Mouse (Mus musculus) thymus, adult 2 months (tissue): ENCODE results near the gene Cdk16. TPM values are rescaled to one million over a fixed set of nuclear protein-coding genes. Genes with fewer than 3 reads are reported as not detected.

Source experiments
- DNase-seq: peaks from one replicate; pipeline ENCODE4 v3.0.0; 2021
- H3K27ac ChIP-seq: fragments of 200-500 bp; 2 replicates; pipeline ENCODE4 v1.5.1; 2012; ENCODE audit warnings: low read length, control low read depth; ENCODE audit not compliant: control insufficient read depth, insufficient read depth
- H3K27me3 ChIP-seq: fragments of 200-500 bp; 2 replicates; pipeline ENCODE4 v1.6.1; 2012; ENCODE audit warnings: mild to moderate bottlenecking, low read length, moderate library complexity, mixed read lengths; ENCODE audit not compliant: control insufficient read depth, insufficient read depth
- H3K36me3 ChIP-seq: fragments of 200-500 bp; 2 replicates; pipeline ENCODE4 v1.6.1; 2012; ENCODE audit warnings: mild to moderate bottlenecking, low read length, moderate library complexity; ENCODE audit not compliant: control insufficient read depth, insufficient read depth
- H3K4me1 ChIP-seq: fragments of 200-500 bp; replicated peaks from 2 replicates; pipeline ENCODE4 v1.6.1; 2012; ENCODE audit warnings: low read length; ENCODE audit not compliant: control insufficient read depth, insufficient read depth
- H3K4me3 ChIP-seq: fragments of 200-500 bp; 2 replicates; pipeline ENCODE4 v1.5.1; 2012; ENCODE audit warnings: mild to moderate bottlenecking, low read length, control low read depth, moderate library complexity; ENCODE audit not compliant: control insufficient read depth, insufficient read depth
- CTCF ChIP-seq: fragments of 200-500 bp; IDR thresholded peaks from 2 replicates; pipeline ENCODE4 v1.5.1; 2012; ENCODE audit warnings: mild to moderate bottlenecking, control low read depth, low read length, moderate library complexity, borderline replicate concordance; ENCODE audit not compliant: control insufficient read depth, poor library complexity, insufficient read depth; ENCODE audit errors: extremely low read depth
- POLR2A ChIP-seq: fragments of 200-500 bp; IDR thresholded peaks from 2 replicates; pipeline ENCODE4 v1.6.1; 2012; ENCODE audit warnings: mild to moderate bottlenecking, low read length, control low read depth, moderate library complexity; ENCODE audit not compliant: control insufficient read depth, poor library complexity, insufficient read depth; ENCODE audit errors: extremely low read depth
- WGBS: fragments of 180-500 bp; shearing (Covaris S2); methylation state at CpG from one replicate; pipeline ENCODE4 v1.1.7; 2018; 5-methylcytosine and 5-hydroxymethylcytosine counted together
- polyA plus RNA-seq: library from polyadenylated mRNA; depleted of rRNA; stranded (reverse); fragments of >200 nt; gene quantifications from 2 replicates; pipeline ENCODE4 v1.2.3, GENCODE M21; 2012

Gene Cdk16
- polyA plus RNA-seq, 1 experiment = 211 TPM

DNA sequence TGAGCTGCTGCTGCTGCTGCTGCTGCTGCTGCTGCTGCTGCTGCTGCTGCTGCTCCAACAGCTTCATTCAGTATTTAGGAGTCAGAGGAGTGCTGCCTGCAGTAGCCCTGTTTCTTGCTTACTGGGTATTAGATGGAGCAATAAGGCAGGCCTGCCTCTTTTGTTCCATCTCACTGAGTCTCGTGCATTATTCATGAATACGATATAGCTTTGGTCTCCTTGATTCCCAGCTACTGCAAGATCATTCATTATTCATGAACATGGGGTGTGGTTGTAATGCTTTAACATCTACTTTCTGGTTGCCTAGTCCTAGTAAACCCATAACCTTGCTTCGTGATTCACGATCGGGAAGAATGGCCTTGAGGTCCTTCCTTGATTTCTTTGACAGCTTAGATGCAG, 25.4 kb upstream of the Cdk16 start:
- H3K4me3 ChIP-seq = no peak overlapping the region
- no peak for DNase-seq
- WGBS = 31% methylated on average over 5 of the region's 5 CpGs
- TF ChIP-seq POLR2A (no peak), CTCF (no peak)
- no peaks in the 10 kb centered on the region for H3K27me3 ChIP-seq
- no peak overlapping the region for H3K27ac ChIP-seq
- no peaks in the 10 kb centered on the region for H3K36me3 ChIP-seq
- H3K4me1 ChIP-seq = peaks cover 2% of the 10 kb centered on the region; the same call in 1 of the 2 replicates

DNA sequence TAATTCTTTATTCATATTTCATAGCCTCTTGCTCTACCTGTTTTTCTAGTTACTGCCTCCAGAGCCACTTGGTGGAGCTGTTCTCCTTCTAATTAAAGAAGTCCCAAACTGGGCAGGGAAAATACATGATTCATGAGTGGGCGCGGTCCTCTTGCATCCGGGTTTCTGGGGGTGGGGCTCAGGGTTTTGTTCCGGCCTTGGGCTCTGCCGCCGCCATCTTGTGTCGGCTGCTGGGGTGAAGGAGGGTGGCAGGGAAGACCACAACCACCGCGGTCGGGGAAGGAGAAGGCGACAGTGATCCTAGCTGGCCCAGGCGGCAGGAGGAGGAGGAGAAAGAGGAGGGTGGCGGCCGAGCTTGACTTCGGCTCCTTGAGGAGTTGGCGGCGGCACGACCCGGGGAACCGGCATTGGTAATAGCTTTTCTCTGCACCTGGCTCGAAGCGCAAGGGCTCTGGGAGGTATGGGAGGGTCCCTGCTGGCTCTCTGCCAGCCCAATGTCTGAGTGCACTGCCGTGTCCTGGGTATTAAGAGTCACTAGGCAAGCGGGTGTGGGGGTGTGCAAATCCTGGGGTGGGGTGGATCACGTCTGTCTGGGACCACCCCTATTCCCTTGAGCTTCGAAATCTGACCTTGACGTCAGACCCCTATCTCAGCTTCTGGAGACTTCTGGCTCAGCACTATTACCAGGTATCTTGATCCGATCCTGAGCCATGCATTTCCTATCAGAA, 24.9 kb upstream of the Cdk16 start:
- no peaks in the 10 kb centered on the region for H3K27me3 ChIP-seq
- WGBS = 2% methylated on average over 20 of the region's 28 CpGs
- H3K4me1 ChIP-seq = peaks cover 2% of the 10 kb centered on the region; the same call in 1 of the 2 replicates
- H3K36me3 ChIP-seq = peaks cover 4% of the 10 kb centered on the region; the same call in 1 of the 2 replicates
- TF ChIP-seq CTCF (0 out of 2 replicates have a peak, but pooled peaks have one; percentile 24), POLR2A (peak; percentile 45; the same call in 1 of the 2 replicates)
- peak; percentile 83 for DNase-seq
- H3K4me3 ChIP-seq = peak overlapping the region; percentile 100
- H3K27ac ChIP-seq = peak overlapping the region; percentile 64

DNA sequence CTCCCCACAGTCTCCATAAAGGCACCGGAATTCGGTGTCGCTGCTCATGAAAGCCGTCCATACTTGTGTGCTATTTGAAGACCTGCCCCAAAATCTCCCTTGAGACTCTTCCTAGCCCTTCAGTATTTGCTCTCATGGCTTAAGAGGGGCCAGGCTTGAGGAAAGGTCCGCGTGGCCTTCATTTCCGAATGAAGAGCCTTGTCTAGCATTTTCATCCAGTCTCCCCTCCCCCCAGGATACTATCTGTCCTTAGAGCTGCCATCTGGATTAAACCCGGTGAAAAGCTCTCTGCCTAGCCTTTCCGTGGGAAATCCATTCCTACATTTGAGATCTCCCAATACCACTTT, 24.3 kb upstream of the Cdk16 start:
- Histone ChIP-seq H3K4me1 (peaks cover 2% of the 10 kb centered on the region; the same call in 1 of the 2 replicates), H3K27me3 (no peaks in the 10 kb centered on the region), H3K4me3 (peak overlapping the region; percentile 100), H3K36me3 (peaks cover 10% of the 10 kb centered on the region), H3K27ac (peak overlapping the region; percentile 64)
- TF ChIP-seq POLR2A (no peak), CTCF (no peak)
- WGBS = 3% methylated on average over 9 of the region's 9 CpGs
- DNase-seq = peak; percentile 3

DNA sequence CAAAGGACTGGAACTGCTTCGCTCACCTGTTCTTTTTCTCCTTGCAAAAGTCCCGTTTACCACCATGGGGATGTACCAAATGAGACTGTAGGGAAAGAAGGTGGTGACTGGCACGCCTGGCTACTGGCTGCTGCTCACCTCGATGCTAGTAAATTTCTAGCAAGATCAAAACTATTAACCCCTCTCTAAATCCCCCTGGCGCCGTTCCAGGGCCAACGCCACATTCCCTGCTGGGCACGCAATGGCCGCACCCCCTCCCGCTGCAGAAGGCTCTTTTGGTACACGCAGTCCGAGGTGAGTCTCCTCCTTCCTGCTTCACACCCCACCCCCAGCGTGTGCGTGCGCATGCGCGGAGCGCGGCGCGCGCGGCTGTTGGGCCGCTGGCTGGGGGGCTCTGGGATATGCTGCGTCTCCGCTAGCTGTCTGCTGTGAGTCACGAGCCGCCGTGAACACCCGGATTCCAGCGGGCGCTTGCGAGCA, 354 bp downstream of the Cdk16 start:
- Histone ChIP-seq H3K36me3 (no peaks in the 10 kb centered on the region; the same call in 1 of the 2 replicates), H3K27ac (peak overlapping the region; percentile 78), H3K27me3 (no peaks in the 10 kb centered on the region), H3K4me1 (peaks cover 2% of the 10 kb centered on the region; the same call in 1 of the 2 replicates), H3K4me3 (peak overlapping the region; percentile 61)
- 6% methylated on average over 33 of the region's 33 CpGs for WGBS
- TF ChIP-seq POLR2A (peak; percentile 58; the same call in 1 of the 2 replicates), CTCF (no peak)
- DNase-seq = peak; percentile 79

DNA sequence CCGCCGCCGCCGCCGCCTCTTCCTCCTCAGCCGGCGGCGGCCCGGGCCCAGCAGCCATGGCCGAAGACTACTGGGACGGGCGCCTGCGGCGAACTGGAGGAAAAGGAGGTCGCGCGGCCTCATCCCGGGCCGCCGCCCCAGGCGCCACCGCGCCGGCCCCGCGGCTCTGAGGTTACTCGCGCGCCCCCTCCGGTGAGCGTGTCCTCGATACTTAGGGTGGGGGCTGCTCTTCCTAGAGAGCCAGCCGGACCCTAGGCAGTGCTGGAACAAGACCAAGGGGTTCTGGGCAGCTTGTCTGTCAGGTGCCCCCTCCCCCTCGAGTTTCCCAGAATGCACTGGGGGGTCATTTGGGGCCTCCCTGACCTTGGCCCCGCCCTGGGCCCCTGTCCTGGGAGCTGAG, 861 bp downstream of the Cdk16 start:
- peak overlapping the region; percentile 59 for H3K27ac ChIP-seq
- H3K27me3 ChIP-seq = no peaks in the 10 kb centered on the region
- TF ChIP-seq POLR2A = no peak
- no peak for TF ChIP-seq CTCF
- 6% methylated on average over 29 of the region's 35 CpGs for WGBS
- peak; percentile 57 for DNase-seq
- peak overlapping the region; percentile 61 for H3K4me3 ChIP-seq
- H3K36me3 ChIP-seq = peaks cover 3% of the 10 kb centered on the region; the same call in 1 of the 2 replicates
- peaks cover 2% of the 10 kb centered on the region; the same call in 1 of the 2 replicates for H3K4me1 ChIP-seq

DNA sequence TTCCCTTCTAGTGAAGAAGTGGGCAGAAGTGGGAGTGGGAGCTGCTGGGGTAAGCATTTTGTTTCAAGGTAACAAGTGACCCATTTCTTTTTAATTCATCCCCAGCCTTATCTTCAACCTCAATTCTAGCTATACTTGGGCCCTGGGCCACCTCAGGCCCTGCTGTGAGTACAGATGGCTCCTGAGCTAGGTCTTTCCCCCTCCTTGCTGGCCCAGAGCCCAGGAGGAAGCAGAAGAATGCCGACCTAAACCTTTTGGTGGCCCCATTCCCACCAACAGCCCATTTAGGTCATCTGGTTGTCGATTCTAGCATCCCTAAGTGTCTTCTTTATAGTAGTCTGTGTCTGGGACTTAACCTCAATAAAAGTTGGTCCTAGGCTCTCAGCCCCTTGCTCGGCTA, 3.8 kb downstream of the Cdk16 start:
- 66% methylated on average over 3 of the region's 3 CpGs for WGBS
- Histone ChIP-seq H3K4me3 (no peak overlapping the region), H3K4me1 (peaks cover 2% of the 10 kb centered on the region; the same call in 1 of the 2 replicates), H3K27ac (no peak overlapping the region), H3K36me3 (peaks cover 24% of the 10 kb centered on the region), H3K27me3 (no peaks in the 10 kb centered on the region)
- no peak for DNase-seq
- TF ChIP-seq CTCF (no peak), POLR2A (no peak)
